Mouse (Mus musculus): ENCODE measurements at regions not wholly inside any gene's neighbourhood (a gene's known extent, or its start where the extent isn't known, plus 50 kb on each side); places are given as distances from the start of the nearest gene placed in this dataset.
A peak's percentile ranks its signal among the peaks of the same experiment; 100 is the strongest.

DNA sequence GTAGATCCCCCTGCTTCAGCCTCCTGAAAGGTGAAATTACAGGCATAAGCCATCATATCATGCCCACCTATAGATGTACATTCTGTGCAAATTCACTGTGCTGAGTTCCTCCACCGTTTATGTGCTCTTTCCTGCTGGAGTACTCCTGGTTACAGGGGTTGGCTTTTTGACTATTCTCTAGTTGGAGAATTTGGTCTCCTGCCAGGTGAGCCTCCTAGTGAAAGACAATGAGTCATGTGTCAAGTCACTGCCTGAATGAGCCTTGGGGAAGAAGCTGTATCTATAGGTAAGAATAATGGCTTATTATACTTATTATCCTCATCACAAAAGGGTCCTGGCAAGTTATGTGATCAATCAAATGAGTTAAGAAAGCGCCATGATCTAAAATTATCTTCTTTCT is 230.5 kb upstream of the Eci2 start:
- Histone ChIP-seq H3K4me3 (ENCODE audit: low read length) (no peak overlapping the region), H3K27me3 (ENCODE audit: insufficient read depth, low read length) (no peaks in the 10 kb centered on the region), H3K27ac (ENCODE audit: low read length) (no peak overlapping the region), H3K4me2 (replicated peaks; ENCODE audit: low read depth, low read length) (no peak overlapping the region), H3K36me3 (ENCODE audit: insufficient read depth, low read length) (no peaks in the 10 kb centered on the region), H3K9me3 (ENCODE audit: low read length) (no peaks in the 10 kb centered on the region), H3K9ac (replicated peaks; ENCODE audit: low read length) (no peak overlapping the region), H3K4me1 (ENCODE audit: insufficient read depth, low read length) (no peaks in the 10 kb centered on the region)
- no peak for ATAC-seq (ENCODE audit: low FRiP score, low TSS enrichment)
- WGBS, result 72% methylated on average over 2 of the region's 2 CpGs

DNA sequence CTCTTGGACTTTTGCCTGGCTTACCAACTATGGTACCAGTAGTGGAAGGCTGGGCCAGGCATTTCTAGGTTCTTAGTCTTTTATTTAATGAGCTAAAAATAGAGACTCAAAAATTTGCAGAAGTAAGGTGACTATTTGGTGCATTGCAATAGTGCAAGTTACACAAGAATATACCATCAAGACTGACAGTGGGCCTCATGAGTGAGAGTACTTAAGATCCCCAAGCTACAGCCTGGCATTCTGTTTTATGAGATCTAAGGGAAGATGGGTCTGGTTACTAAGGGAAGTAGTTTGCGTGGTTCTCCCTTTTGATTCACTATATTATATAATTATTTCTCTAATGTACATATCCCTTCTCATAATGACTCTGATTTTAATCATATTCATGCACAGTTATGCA is 231.8 kb upstream of the Eci2 start:
- Histone ChIP-seq H3K27ac (ENCODE audit: low read length) (no peak overlapping the region), H3K9ac (replicated peaks; ENCODE audit: low read length) (no peak overlapping the region)

GRCm38 (mm10) chr13:35283959-35284358 is 257.1 kb upstream of the Eci2 start:
- peak; percentile 73; the same call in 1 of the 2 replicates for ATAC-seq (ENCODE audit: low FRiP score, low TSS enrichment)
- H3K9me3 ChIP-seq (ENCODE audit: low read length), result no peaks in the 10 kb centered on the region
- no peaks in the 10 kb centered on the region for H3K36me3 ChIP-seq (ENCODE audit: insufficient read depth, low read length)
- no peak overlapping the region for H3K9ac ChIP-seq (replicated peaks; ENCODE audit: low read length)
- no peak overlapping the region for H3K4me3 ChIP-seq (ENCODE audit: low read length)
- no peak overlapping the region for H3K4me2 ChIP-seq (replicated peaks; ENCODE audit: low read depth, low read length)
- no peaks in the 10 kb centered on the region for H3K27me3 ChIP-seq (ENCODE audit: insufficient read depth, low read length)
- 36% methylated on average over 1 of the region's 1 CpGs for WGBS
- H3K4me1 ChIP-seq (ENCODE audit: insufficient read depth, low read length), result no peaks in the 10 kb centered on the region
- no peak overlapping the region for H3K27ac ChIP-seq (ENCODE audit: low read length)

More for the DNA sequence above, 231.8 kb upstream of the Eci2 start:
- Histone ChIP-seq H3K4me2 (replicated peaks; ENCODE audit: low read depth, low read length) (no peak overlapping the region), H3K27me3 (ENCODE audit: insufficient read depth, low read length) (no peaks in the 10 kb centered on the region), H3K36me3 (ENCODE audit: insufficient read depth, low read length) (no peaks in the 10 kb centered on the region), H3K4me1 (ENCODE audit: insufficient read depth, low read length) (no peaks in the 10 kb centered on the region), H3K4me3 (ENCODE audit: low read length) (no peak overlapping the region), H3K9me3 (ENCODE audit: low read length) (no peaks in the 10 kb centered on the region)
- no peak for ATAC-seq (ENCODE audit: low FRiP score, low TSS enrichment)
- WGBS, result 93% methylated on average over 1 of the region's 1 CpGs

DNA sequence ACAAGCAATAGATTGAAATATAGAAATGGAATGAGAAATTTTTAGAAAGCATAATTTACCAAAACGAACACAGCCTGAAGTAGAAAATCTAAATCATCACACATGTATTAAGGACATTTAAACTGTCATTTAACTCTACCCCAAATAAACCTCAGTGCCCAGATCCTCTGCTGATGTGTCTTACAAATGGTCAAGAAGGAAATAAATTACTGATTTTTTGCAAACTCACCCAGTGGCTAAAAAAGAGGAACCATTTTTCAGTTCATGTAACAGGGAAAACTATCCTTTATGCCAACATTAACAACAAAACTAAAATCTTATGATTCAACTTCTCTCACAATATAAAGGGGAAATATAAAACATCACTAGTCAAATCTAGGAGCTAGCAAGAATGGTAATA is 275.2 kb upstream of the Eci2 start:
- H3K27me3 ChIP-seq (ENCODE audit: insufficient read depth, low read length), result no peaks in the 10 kb centered on the region
- H3K36me3 ChIP-seq (ENCODE audit: insufficient read depth, low read length), result no peaks in the 10 kb centered on the region
- H3K27ac ChIP-seq (ENCODE audit: low read length), result no peak overlapping the region
- no peak overlapping the region for H3K4me2 ChIP-seq (replicated peaks; ENCODE audit: low read depth, low read length)
- no peaks in the 10 kb centered on the region for H3K9me3 ChIP-seq (ENCODE audit: low read length)
- no peak for ATAC-seq (ENCODE audit: low FRiP score, low TSS enrichment)
- H3K4me3 ChIP-seq (ENCODE audit: low read length), result no peak overlapping the region
- H3K9ac ChIP-seq (replicated peaks; ENCODE audit: low read length), result no peak overlapping the region
- 68% methylated on average over 1 of the region's 1 CpGs for whole genome bisulfite sequencing
- no peaks in the 10 kb centered on the region for H3K4me1 ChIP-seq (ENCODE audit: insufficient read depth, low read length)

- no peak for ATAC-seq (ENCODE audit: low FRiP score, low TSS enrichment)
- H3K27me3 ChIP-seq (ENCODE audit: insufficient read depth, low read length), result no peaks in the 10 kb centered on the region
These were observed 289.9 kb upstream of the Eci2 start for GRCm38 (mm10) chr13:35316772-35317171.

DNA sequence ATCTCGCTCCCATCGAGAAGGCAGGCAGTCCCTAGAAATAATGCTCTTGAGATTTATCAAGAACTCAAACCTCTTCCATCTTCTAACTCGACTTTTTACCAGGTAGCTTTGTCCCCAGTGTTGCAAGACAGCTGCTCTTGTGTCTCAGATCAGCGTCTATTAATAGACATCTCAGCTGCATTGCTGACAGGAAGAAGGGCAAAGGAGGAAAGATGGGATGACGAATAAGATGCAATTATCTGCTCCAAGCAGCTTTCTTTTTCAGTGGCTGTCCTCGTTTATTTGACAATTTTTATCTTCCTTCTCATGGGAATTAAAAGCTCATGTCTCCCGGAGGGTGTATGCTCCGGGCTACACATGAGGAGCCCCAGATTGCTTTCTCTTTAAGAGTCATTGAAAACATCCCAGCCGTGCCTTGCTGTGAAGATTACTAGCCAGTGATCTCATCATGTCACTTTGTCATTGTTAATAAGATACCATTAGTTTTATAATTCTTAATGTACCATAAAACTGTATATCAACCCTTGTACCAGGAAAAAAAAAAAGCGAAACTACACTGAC is 299.9 kb upstream of the Eci2 start:
- H3K9me3 ChIP-seq (ENCODE audit: low read length), result no peaks in the 10 kb centered on the region
- H3K27ac ChIP-seq (ENCODE audit: low read length), result no peak overlapping the region
- no peaks in the 10 kb centered on the region for H3K36me3 ChIP-seq (ENCODE audit: insufficient read depth, low read length)
- no peak overlapping the region for H3K4me3 ChIP-seq (ENCODE audit: low read length)
- WGBS, result 58% methylated on average over 10 of the region's 10 CpGs
- H3K27me3 ChIP-seq (ENCODE audit: insufficient read depth, low read length), result no peaks in the 10 kb centered on the region
- H3K4me2 ChIP-seq (replicated peaks; ENCODE audit: low read depth, low read length), result no peak overlapping the region
- no peak for ATAC-seq (ENCODE audit: low FRiP score, low TSS enrichment)
- H3K9ac ChIP-seq (replicated peaks; ENCODE audit: low read length), result no peak overlapping the region
- no peaks in the 10 kb centered on the region for H3K4me1 ChIP-seq (ENCODE audit: insufficient read depth, low read length)

More at GRCm38 (mm10) chr13:35316772-35317171, 289.9 kb upstream of the Eci2 start:
- H3K4me1 ChIP-seq (ENCODE audit: insufficient read depth, low read length), result no peaks in the 10 kb centered on the region
- no peak overlapping the region for H3K9ac ChIP-seq (replicated peaks; ENCODE audit: low read length)
- H3K27ac ChIP-seq (ENCODE audit: low read length), result no peak overlapping the region
- 100% methylated on average over 1 of the region's 1 CpGs for WGBS
- H3K9me3 ChIP-seq (ENCODE audit: low read length), result no peaks in the 10 kb centered on the region
- H3K4me3 ChIP-seq (ENCODE audit: low read length), result no peak overlapping the region
- no peaks in the 10 kb centered on the region for H3K36me3 ChIP-seq (ENCODE audit: insufficient read depth, low read length)
- no peak overlapping the region for H3K4me2 ChIP-seq (replicated peaks; ENCODE audit: low read depth, low read length)

- H3K27ac ChIP-seq (ENCODE audit: low read length), result no peak overlapping the region
- no peak for ATAC-seq (ENCODE audit: low FRiP score, low TSS enrichment)
These were observed 301.4 kb upstream of the Eci2 start for GRCm38 (mm10) chr13:35328320-35328719.

GRCm38 (mm10) chr13:35330926-35331325 is 304.0 kb upstream of the Eci2 start:
- Histone ChIP-seq H3K4me1 (ENCODE audit: insufficient read depth, low read length) (no peaks in the 10 kb centered on the region), H3K4me2 (replicated peaks; ENCODE audit: low read depth, low read length) (no peak overlapping the region), H3K27ac (ENCODE audit: low read length) (no peak overlapping the region), H3K36me3 (ENCODE audit: insufficient read depth, low read length) (no peaks in the 10 kb centered on the region), H3K9me3 (ENCODE audit: low read length) (no peaks in the 10 kb centered on the region), H3K27me3 (ENCODE audit: insufficient read depth, low read length) (no peaks in the 10 kb centered on the region), H3K9ac (replicated peaks; ENCODE audit: low read length) (no peak overlapping the region), H3K4me3 (ENCODE audit: low read length) (no peak overlapping the region)
- 83% methylated on average over 1 of the region's 1 CpGs for WGBS
- ATAC-seq (ENCODE audit: low FRiP score, low TSS enrichment), result no peak

More at GRCm38 (mm10) chr13:35328320-35328719, 301.4 kb upstream of the Eci2 start:
- Histone ChIP-seq H3K27me3 (ENCODE audit: insufficient read depth, low read length) (no peaks in the 10 kb centered on the region), H3K4me3 (ENCODE audit: low read length) (no peak overlapping the region), H3K9me3 (ENCODE audit: low read length) (no peaks in the 10 kb centered on the region), H3K4me2 (replicated peaks; ENCODE audit: low read depth, low read length) (no peak overlapping the region), H3K36me3 (ENCODE audit: insufficient read depth, low read length) (no peaks in the 10 kb centered on the region), H3K9ac (replicated peaks; ENCODE audit: low read length) (no peak overlapping the region), H3K4me1 (ENCODE audit: insufficient read depth, low read length) (no peaks in the 10 kb centered on the region)
- 47% methylated on average over 2 of the region's 2 CpGs for WGBS

- ATAC-seq (ENCODE audit: low FRiP score, low TSS enrichment), result no peak
- H3K4me2 ChIP-seq (replicated peaks; ENCODE audit: low read depth, low read length), result no peak overlapping the region
- no peak overlapping the region for H3K4me3 ChIP-seq (ENCODE audit: low read length)
- H3K27ac ChIP-seq (ENCODE audit: low read length), result no peak overlapping the region
- no peaks in the 10 kb centered on the region for H3K36me3 ChIP-seq (ENCODE audit: insufficient read depth, low read length)
- no peaks in the 10 kb centered on the region for H3K27me3 ChIP-seq (ENCODE audit: insufficient read depth, low read length)
- H3K9ac ChIP-seq (replicated peaks; ENCODE audit: low read length), result no peak overlapping the region
- 73% methylated on average over 2 of the region's 2 CpGs for WGBS
- H3K4me1 ChIP-seq (ENCODE audit: insufficient read depth, low read length), result no peaks in the 10 kb centered on the region
- no peaks in the 10 kb centered on the region for H3K9me3 ChIP-seq (ENCODE audit: low read length)
These were observed 314.0 kb upstream of the Cdyl start for GRCm38 (mm10) chr13:35345507-35346129.

DNA sequence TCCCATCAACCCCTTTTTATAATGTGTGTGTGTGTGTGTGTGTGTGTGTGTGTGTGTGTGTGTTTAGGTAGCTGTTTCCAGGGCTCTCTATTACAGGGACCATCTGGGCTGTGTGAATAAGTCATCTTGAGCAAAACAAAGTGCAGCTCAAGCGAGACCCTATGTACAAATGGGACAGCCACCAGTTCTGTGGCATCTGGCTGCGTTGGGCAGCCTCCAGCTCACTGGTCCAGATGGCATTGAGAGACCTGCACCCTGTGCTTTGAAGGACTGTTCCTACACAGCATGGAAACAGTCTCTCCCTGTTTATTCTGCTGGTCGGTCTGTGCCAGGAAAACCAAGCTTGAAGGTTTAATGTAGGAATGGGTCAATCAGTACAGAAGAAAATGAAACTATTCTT is 311.4 kb upstream of the Cdyl start:
- H3K27me3 ChIP-seq (ENCODE audit: insufficient read depth, low read length), result no peaks in the 10 kb centered on the region
- 70% methylated on average over 3 of the region's 3 CpGs for WGBS
- H3K9ac ChIP-seq (replicated peaks; ENCODE audit: low read length), result no peak overlapping the region
- no peak for ATAC-seq (ENCODE audit: low FRiP score, low TSS enrichment)
- no peak overlapping the region for H3K27ac ChIP-seq (ENCODE audit: low read length)
- no peaks in the 10 kb centered on the region for H3K4me1 ChIP-seq (ENCODE audit: insufficient read depth, low read length)
- no peak overlapping the region for H3K4me3 ChIP-seq (ENCODE audit: low read length)
- no peaks in the 10 kb centered on the region for H3K36me3 ChIP-seq (ENCODE audit: insufficient read depth, low read length)
- H3K9me3 ChIP-seq (ENCODE audit: low read length), result no peaks in the 10 kb centered on the region
- no peak overlapping the region for H3K4me2 ChIP-seq (replicated peaks; ENCODE audit: low read depth, low read length)
